Mouse (Mus musculus) testis, adult 10 weeks (tissue): ENCODE data around the gene Tnk1. TPM values are rescaled to one million over a fixed set of nuclear protein-coding genes. Genes with fewer than 3 reads are reported as not detected.

Experiments used
- polyA plus RNA-seq: library from polyadenylated mRNA; stranded (reverse); fragments of 350-450 nt; fragmentation: Illumina TruSeq; extraction: RNeasy Lipid Tissue Mini Kit (QIAGEN cat#74804); gene quantifications from one replicate; pipeline ENCODE4 v1.2.3, GENCODE M21; 2014; ENCODE audit warnings: low read depth, low replicate concordance

The Tnk1 gene
- 0.07 TPM for polyA plus RNA-seq

GRCm38 (mm10) chr11:69858113-69858998 is at the start of gene Tnk1:
Gene Tnk1, minus strand, starts transcription at chr11:69858730.

GRCm38 (mm10) chr11:69900471-69901405 is 42.2 kb upstream of the Tnk1 start, which contains the start of the genes 2810408A11Rik and Neurl4:
Gene 2810408A11Rik, minus strand, starts transcription at chr11:69900987.
Gene Neurl4, plus strand, starts transcription at chr11:69901072.

GRCm38 (mm10) chr11:69895291-69895690 is 36.8 kb upstream of the Tnk1 start, which contains the start of gene Acap1:
Gene Acap1, minus strand, starts transcription at chr11:69895539.

GRCm38 (mm10) chr11:69880853-69881603 is 22.5 kb upstream of the Tnk1 start, which contains the start of gene Kctd11:
Gene Kctd11, minus strand, starts transcription at chr11:69881406.

GRCm38 (mm10) chr11:69877878-69878277 is 19.3 kb upstream of the Tnk1 start, which contains the start of gene Tmem95:
Gene Tmem95, minus strand, starts transcription at chr11:69878018.

GRCm38 (mm10) chr11:69846198-69846680 is 12.3 kb downstream of the Tnk1 start, which contains the start of gene Plscr3:
Gene Plscr3, plus strand, starts transcription at chr11:69846376.

GRCm38 (mm10) chr11:69837952-69838713 is 20.4 kb downstream of the Tnk1 start, which contains the start of gene Tmem256:
Gene Tmem256, plus strand, starts transcription at chr11:69838514.

GRCm38 (mm10) chr11:69837604-69837951 is 21.0 kb downstream of the Tnk1 start, which contains the start of gene Nlgn2:
Gene Nlgn2, minus strand, starts transcription at chr11:69837784.

GRCm38 (mm10) chr11:69822080-69822479 is 36.5 kb downstream of the Tnk1 start, which contains the start of gene Spem1:
Gene Spem1, minus strand, starts transcription at chr11:69822180.

GRCm38 (mm10) chr11:69818365-69818764 is 40.2 kb downstream of the Tnk1 start, which contains the start of gene Spem2:
Gene Spem2, minus strand, starts transcription at chr11:69818465.

GRCm38 (mm10) chr11:69815155-69815554 is 43.4 kb downstream of the Tnk1 start, which contains the start of gene Gm39566:
Gene Gm39566, minus strand, starts transcription at chr11:69815298.

GRCm38 (mm10) chr11:69804972-69805909 is 53.3 kb downstream of the Tnk1 start, which contains the start of gene Tmem102:
Gene Tmem102, minus strand, starts transcription at chr11:69805624.

GRCm38 (mm10) chr11:69801379-69801977 is 57.1 kb downstream of the Tnk1 start, which contains the start of gene Fgf11:
Gene Fgf11, minus strand, starts transcription at chr11:69801857.

Other genes starting within 250 kb of the Tnk1 start
- gene Shbg, start 240.8 kb downstream of the Tnk1 start, polyA plus RNA-seq = 2.6 TPM
- gene Sat2, start 236.7 kb downstream of the Tnk1 start, polyA plus RNA-seq = 6.7 TPM
- 16.0 TPM for gene Fxr2, start 225.7 kb downstream of the Tnk1 start, polyA plus RNA-seq
- gene Sox15, start 203.4 kb downstream of the Tnk1 start, polyA plus RNA-seq = not detected
- gene Mpdu1, start 196.1 kb downstream of the Tnk1 start, polyA plus RNA-seq = 8.7 TPM
- 0.91 TPM for gene Cd68, start 192.6 kb downstream of the Tnk1 start, polyA plus RNA-seq
- 265 TPM for gene Eif4a1, start 186.3 kb downstream of the Tnk1 start, polyA plus RNA-seq
- 94.6 TPM for gene Senp3, start 176.6 kb downstream of the Tnk1 start, polyA plus RNA-seq
- 3.8 TPM for gene Tnfsf13, start 172.9 kb downstream of the Tnk1 start, polyA plus RNA-seq
- 0.20 TPM for gene Tnfsf12, start 162.9 kb downstream of the Tnk1 start, polyA plus RNA-seq
- 1.7 TPM for gene Tnfsfm13, start 162.6 kb downstream of the Tnk1 start, polyA plus RNA-seq
- gene Polr2a, start 100.1 kb downstream of the Tnk1 start, polyA plus RNA-seq = 43.5 TPM
- 33.7 TPM for gene Slc35g3, start 96.8 kb downstream of the Tnk1 start, polyA plus RNA-seq
- gene Zbtb4, start 92.8 kb downstream of the Tnk1 start, polyA plus RNA-seq = 3.6 TPM
- 0.24 TPM for gene Chrnb1, start 62.8 kb downstream of the Tnk1 start, polyA plus RNA-seq
- gene Fgf11, start 56.9 kb downstream of the Tnk1 start, polyA plus RNA-seq = 3.7 TPM
- not detected for gene Tmem102, start 53.1 kb downstream of the Tnk1 start, polyA plus RNA-seq
- 131 TPM for gene Gm39566, start 43.4 kb downstream of the Tnk1 start, polyA plus RNA-seq
- 15.9 TPM for gene Spem2, start 40.3 kb downstream of the Tnk1 start, polyA plus RNA-seq
- gene Spem1, start 36.5 kb downstream of the Tnk1 start, polyA plus RNA-seq = 145 TPM
- gene Nlgn2, start 20.9 kb downstream of the Tnk1 start, polyA plus RNA-seq = 0.17 TPM
- 4.6 TPM for gene Tmem256, start 20.2 kb downstream of the Tnk1 start, polyA plus RNA-seq
- 0.28 TPM for gene Plscr3, start 12.4 kb downstream of the Tnk1 start, polyA plus RNA-seq
- gene Tmem95, start 19.3 kb upstream of the Tnk1 start, polyA plus RNA-seq = 8.3 TPM
- gene Kctd11, start 22.7 kb upstream of the Tnk1 start, polyA plus RNA-seq = 0.22 TPM
- gene Acap1, start 36.8 kb upstream of the Tnk1 start, polyA plus RNA-seq = 1.7 TPM
- 291 TPM for gene 2810408A11Rik, start 42.3 kb upstream of the Tnk1 start, polyA plus RNA-seq
- 5.5 TPM for gene Neurl4, start 42.3 kb upstream of the Tnk1 start, polyA plus RNA-seq
- gene Gps2, start 55.2 kb upstream of the Tnk1 start, polyA plus RNA-seq = 66.3 TPM
- gene Eif5a, start 63.2 kb upstream of the Tnk1 start, polyA plus RNA-seq = 247 TPM
- gene Ybx2, start 77.1 kb upstream of the Tnk1 start, polyA plus RNA-seq = 1,705 TPM
- gene Slc2a4, start 89.5 kb upstream of the Tnk1 start, polyA plus RNA-seq = 0.07 TPM
- 0.36 TPM for gene Cldn7, start 106.0 kb upstream of the Tnk1 start, polyA plus RNA-seq
- 35.9 TPM for gene Ctdnep1, start 122.4 kb upstream of the Tnk1 start, polyA plus RNA-seq
- gene Elp5, start 123.8 kb upstream of the Tnk1 start, polyA plus RNA-seq = 70.4 TPM
- gene Gabarap, start 132.4 kb upstream of the Tnk1 start, polyA plus RNA-seq = 586 TPM
- 12.7 TPM for gene Phf23, start 137.0 kb upstream of the Tnk1 start, polyA plus RNA-seq
- gene Dvl2, start 141.9 kb upstream of the Tnk1 start, polyA plus RNA-seq = 0.98 TPM
- gene Acadvl, start 156.7 kb upstream of the Tnk1 start, polyA plus RNA-seq = 3.9 TPM
- gene Dlg4, start 158.2 kb upstream of the Tnk1 start, polyA plus RNA-seq = 0.46 TPM
- not detected for gene Asgr1, start 195.4 kb upstream of the Tnk1 start, polyA plus RNA-seq
- not detected for gene Asgr2, start 233.9 kb upstream of the Tnk1 start, polyA plus RNA-seq